Mouse (Mus musculus): Measurements from ENCODE around the gene Cpm. TPM values are rescaled to one million over a fixed set of nuclear protein-coding genes. Genes with fewer than 3 reads are reported as not detected.

The Cpm gene
- polyA plus RNA-seq, 1 experiment = 13.6 TPM

GRCm38 (mm10) chr10:117695027-117695426 is 65.7 kb downstream of the Cpm start:
- no peak overlapping the region for H3K4me3 ChIP-seq (replicated peaks; ENCODE audit: insufficient read depth, low read depth, low read length)
- H3K27me3 ChIP-seq (ENCODE audit: control insufficient read depth, insufficient read depth, low read length) = no peaks in the 10 kb centered on the region
- TF ChIP-seq POLR2A (IDR thresholded peaks at IDR 0.05; ENCODE audit: borderline replicate concordance, insufficient read depth, low read length) (no peak), CTCF (IDR thresholded peaks at IDR 0.05; ENCODE audit: borderline replicate concordance, insufficient read depth, low read depth, low read length) (no peak)
- H3K4me1 ChIP-seq (ENCODE audit: control insufficient read depth, insufficient read depth, low read length) = no peaks in the 10 kb centered on the region
- DNase-seq = no peak
- 92% methylated on average over 4 of the region's 4 CpGs for WGBS
- H3K27ac ChIP-seq (ENCODE audit: insufficient read depth, low read length) = no peak overlapping the region

GRCm38 (mm10) chr10:117695605-117696004 is 66.3 kb downstream of the Cpm start:
- Histone ChIP-seq H3K4me3 (replicated peaks; ENCODE audit: insufficient read depth, low read depth, low read length) (no peak overlapping the region), H3K27ac (ENCODE audit: insufficient read depth, low read length) (no peak overlapping the region), H3K27me3 (ENCODE audit: control insufficient read depth, insufficient read depth, low read length) (no peaks in the 10 kb centered on the region), H3K4me1 (ENCODE audit: control insufficient read depth, insufficient read depth, low read length) (no peaks in the 10 kb centered on the region)
- WGBS = 95% methylated on average over 4 of the region's 4 CpGs
- no peak for DNase-seq
- TF ChIP-seq POLR2A (IDR thresholded peaks at IDR 0.05; ENCODE audit: borderline replicate concordance, insufficient read depth, low read length) (no peak), CTCF (IDR thresholded peaks at IDR 0.05; ENCODE audit: borderline replicate concordance, insufficient read depth, low read depth, low read length) (no peak)

- 94% methylated on average over 8 of the region's 8 CpGs for WGBS
- no peak for DNase-seq
- Histone ChIP-seq H3K27ac (ENCODE audit: insufficient read depth, low read length) (no peak overlapping the region), H3K4me3 (replicated peaks; ENCODE audit: insufficient read depth, low read depth, low read length) (no peak overlapping the region), H3K27me3 (ENCODE audit: control insufficient read depth, insufficient read depth, low read length) (no peaks in the 10 kb centered on the region), H3K4me1 (ENCODE audit: control insufficient read depth, insufficient read depth, low read length) (no peaks in the 10 kb centered on the region)
- no peak for TF ChIP-seq POLR2A (IDR thresholded peaks at IDR 0.05; ENCODE audit: borderline replicate concordance, insufficient read depth, low read length)
- no peak for TF ChIP-seq CTCF (IDR thresholded peaks at IDR 0.05; ENCODE audit: borderline replicate concordance, insufficient read depth, low read depth, low read length)
Observed at GRCm38 (mm10) chr10:117696021-117696826, 66.9 kb downstream of the Cpm start.

GRCm38 (mm10) chr10:117696827-117697560 is 67.7 kb downstream of the Cpm start:
- 87% methylated on average over 6 of the region's 6 CpGs for WGBS
- H3K4me3 ChIP-seq (replicated peaks; ENCODE audit: insufficient read depth, low read depth, low read length) = no peak overlapping the region
- H3K4me1 ChIP-seq (ENCODE audit: control insufficient read depth, insufficient read depth, low read length) = no peaks in the 10 kb centered on the region
- H3K27ac ChIP-seq (ENCODE audit: insufficient read depth, low read length) = no peak overlapping the region
- no peak for TF ChIP-seq CTCF (IDR thresholded peaks at IDR 0.05; ENCODE audit: borderline replicate concordance, insufficient read depth, low read depth, low read length)
- TF ChIP-seq POLR2A (IDR thresholded peaks at IDR 0.05; ENCODE audit: borderline replicate concordance, insufficient read depth, low read length) = no peak
- H3K27me3 ChIP-seq (ENCODE audit: control insufficient read depth, insufficient read depth, low read length) = no peaks in the 10 kb centered on the region
- no peak for DNase-seq

GRCm38 (mm10) chr10:117697561-117698115 is 68.3 kb downstream of the Cpm start:
- 94% methylated on average over 3 of the region's 3 CpGs for WGBS
- H3K27ac ChIP-seq (ENCODE audit: insufficient read depth, low read length) = no peak overlapping the region
- TF ChIP-seq CTCF (IDR thresholded peaks at IDR 0.05; ENCODE audit: borderline replicate concordance, insufficient read depth, low read depth, low read length) (no peak), POLR2A (IDR thresholded peaks at IDR 0.05; ENCODE audit: borderline replicate concordance, insufficient read depth, low read length) (no peak)
- no peak for DNase-seq
- no peak overlapping the region for H3K4me3 ChIP-seq (replicated peaks; ENCODE audit: insufficient read depth, low read depth, low read length)
- no peaks in the 10 kb centered on the region for H3K4me1 ChIP-seq (ENCODE audit: control insufficient read depth, insufficient read depth, low read length)
- H3K27me3 ChIP-seq (ENCODE audit: control insufficient read depth, insufficient read depth, low read length) = no peaks in the 10 kb centered on the region

GRCm38 (mm10) chr10:117698313-117699138 is 69.2 kb downstream of the Cpm start:
- H3K4me3 ChIP-seq (replicated peaks; ENCODE audit: insufficient read depth, low read depth, low read length) = no peak overlapping the region
- DNase-seq = no peak
- TF ChIP-seq CTCF (IDR thresholded peaks at IDR 0.05; ENCODE audit: borderline replicate concordance, insufficient read depth, low read depth, low read length) (no peak), POLR2A (IDR thresholded peaks at IDR 0.05; ENCODE audit: borderline replicate concordance, insufficient read depth, low read length) (no peak)
- 97% methylated on average over 10 of the region's 10 CpGs for WGBS
- no peaks in the 10 kb centered on the region for H3K4me1 ChIP-seq (ENCODE audit: control insufficient read depth, insufficient read depth, low read length)
- no peak overlapping the region for H3K27ac ChIP-seq (ENCODE audit: insufficient read depth, low read length)
- no peaks in the 10 kb centered on the region for H3K27me3 ChIP-seq (ENCODE audit: control insufficient read depth, insufficient read depth, low read length)

- TF ChIP-seq POLR2A (IDR thresholded peaks at IDR 0.05; ENCODE audit: borderline replicate concordance, insufficient read depth, low read length) (no peak), CTCF (IDR thresholded peaks at IDR 0.05; ENCODE audit: borderline replicate concordance, insufficient read depth, low read depth, low read length) (no peak)
- Histone ChIP-seq H3K4me3 (replicated peaks; ENCODE audit: insufficient read depth, low read depth, low read length) (no peak overlapping the region), H3K4me1 (ENCODE audit: control insufficient read depth, insufficient read depth, low read length) (no peaks in the 10 kb centered on the region), H3K27me3 (ENCODE audit: control insufficient read depth, insufficient read depth, low read length) (no peaks in the 10 kb centered on the region), H3K27ac (ENCODE audit: insufficient read depth, low read length) (no peak overlapping the region)
- DNase-seq = no peak
- 95% methylated on average over 4 of the region's 4 CpGs for WGBS
Observed at GRCm38 (mm10) chr10:117699914-117700313, 70.6 kb downstream of the Cpm start.

Measured in cerebellum, adult 2 months (tissue).